Mouse (Mus musculus) embryonic fibroblast, embryonic 13.5 days (primary cell): Measurements from ENCODE around the gene Elovl6.

Experiments used
- CTCF ChIP-seq: IDR thresholded peaks from 2 replicates; pipeline ENCODE4 v1.5.1; 2011; ENCODE audit warnings: mild to moderate bottlenecking, control low read depth, low read length, moderate library complexity, borderline replicate concordance; ENCODE audit not compliant: insufficient read depth
- POLR2A ChIP-seq: IDR thresholded peaks from 2 replicates; pipeline ENCODE4 v1.6.1; 2011; ENCODE audit warnings: low read depth, mild to moderate bottlenecking, control low read depth, low read length, moderate library complexity

DNA sequence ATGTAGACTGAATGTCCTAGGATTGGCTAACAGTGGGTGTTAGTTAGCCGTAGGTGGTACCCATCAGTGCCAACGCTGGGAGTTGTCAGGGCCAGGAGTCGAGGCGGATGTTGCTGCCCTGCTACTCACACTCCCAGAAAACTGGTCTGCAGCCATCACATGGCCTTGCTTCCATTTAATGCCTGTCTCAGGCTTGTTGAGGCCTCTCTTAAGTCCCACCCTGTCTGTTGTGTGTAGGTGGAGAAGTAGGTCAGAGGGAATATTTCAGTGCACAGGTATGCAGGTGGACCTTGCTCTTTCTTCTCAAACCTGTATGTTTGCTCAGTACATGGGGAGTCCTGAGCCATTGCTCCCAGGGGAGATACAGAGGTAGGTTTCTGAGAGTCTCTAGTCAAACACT lies 22.3 kb downstream of the Elovl6 start:
- no peak for TF ChIP-seq CTCF
- no peak for TF ChIP-seq POLR2A
